Mouse (Mus musculus): ENCODE data around the gene Gng10. TPM values are rescaled to one million over a fixed set of nuclear protein-coding genes. Genes with fewer than 3 reads are reported as not detected.

The Gng10 gene
- polyA plus RNA-seq, 1 experiment from 2014 or later, result 121 TPM

- no peak overlapping the region for H3K4me2 ChIP-seq (replicated peaks)
- no peak overlapping the region for H3K27ac ChIP-seq (replicated peaks)
- H3K9me3 ChIP-seq (replicated peaks), result no peaks in the 10 kb centered on the region
- no peak overlapping the region for H3K4me3 ChIP-seq (replicated peaks)
- no peak overlapping the region for H3K9ac ChIP-seq
- H3K27me3 ChIP-seq, result no peaks in the 10 kb centered on the region
- WGBS, result 4% methylated on average over 2 of the region's 2 CpGs
- ATAC-seq (ENCODE audit: insufficient number of reproducible peaks, low FRiP score, low TSS enrichment, low read depth), result no peak
- peaks cover 14% of the 10 kb centered on the region for H3K4me1 ChIP-seq
- H3K36me3 ChIP-seq, result no peaks in the 10 kb centered on the region
Measured at GRCm38 (mm10) chr4:58999686-59000085, 35.2 kb upstream of the Gng10 start.

- Histone ChIP-seq H3K4me3 (replicated peaks) (no peak overlapping the region), H3K4me1 (peaks cover 22% of the 10 kb centered on the region), H3K36me3 (no peaks in the 10 kb centered on the region), H3K27ac (replicated peaks) (no peak overlapping the region), H3K27me3 (no peaks in the 10 kb centered on the region), H3K4me2 (replicated peaks) (no peak overlapping the region), H3K9ac (no peak overlapping the region), H3K9me3 (replicated peaks) (no peaks in the 10 kb centered on the region)
- 0% methylated on average over 2 of the region's 2 CpGs for WGBS
- no peak for ATAC-seq (ENCODE audit: insufficient number of reproducible peaks, low FRiP score, low TSS enrichment, low read depth)
Measured at GRCm38 (mm10) chr4:59000614-59001013, 34.3 kb upstream of the Gng10 start.

- Histone ChIP-seq H3K36me3 (no peaks in the 10 kb centered on the region), H3K4me1 (peaks cover 38% of the 10 kb centered on the region), H3K4me2 (replicated peaks) (peak within 1 kb of the TSS; percentile 59), H3K9me3 (replicated peaks) (no peaks in the 10 kb centered on the region), H3K27ac (replicated peaks) (peak within 1 kb of the TSS; percentile 85), H3K27me3 (no peaks in the 10 kb centered on the region), H3K9ac (peak within 1 kb of the TSS; percentile 91), H3K4me3 (replicated peaks) (peak within 1 kb of the TSS; percentile 80)
- WGBS, result under 1% methylated on average over 89 of the region's 89 CpGs
- ATAC-seq (ENCODE audit: insufficient number of reproducible peaks, low FRiP score, low TSS enrichment, low read depth), result peak; percentile 97
Measured at GRCm38 (mm10) chr4:59002948-59003805, 31.7 kb upstream of the Gng10 start, which contains the start of gene Gm20503. TSS of gene Gm20503 (plus strand) at chr4:59003210.

GRCm38 (mm10) chr4:59003806-59004200 lies 31.1 kb upstream of the Gng10 start:
- Histone ChIP-seq H3K9me3 (replicated peaks) (no peaks in the 10 kb centered on the region), H3K27me3 (no peaks in the 10 kb centered on the region), H3K4me3 (replicated peaks) (peak overlapping the region; percentile 80), H3K4me2 (replicated peaks) (peak overlapping the region; percentile 59), H3K9ac (peak overlapping the region; percentile 91), H3K27ac (replicated peaks) (no peak overlapping the region), H3K36me3 (no peaks in the 10 kb centered on the region), H3K4me1 (peaks cover 43% of the 10 kb centered on the region)
- 27% methylated on average over 7 of the region's 7 CpGs for WGBS
- ATAC-seq (ENCODE audit: insufficient number of reproducible peaks, low FRiP score, low TSS enrichment, low read depth), result no peak

- H3K9me3 ChIP-seq (replicated peaks), result no peaks in the 10 kb centered on the region
- H3K4me3 ChIP-seq (replicated peaks), result no peak overlapping the region
- H3K36me3 ChIP-seq, result no peaks in the 10 kb centered on the region
- no peaks in the 10 kb centered on the region for H3K27me3 ChIP-seq
- H3K4me2 ChIP-seq (replicated peaks), result no peak overlapping the region
- H3K9ac ChIP-seq, result no peak overlapping the region
- ATAC-seq (ENCODE audit: insufficient number of reproducible peaks, low FRiP score, low TSS enrichment, low read depth), result no peak
- H3K27ac ChIP-seq (replicated peaks), result no peak overlapping the region
- WGBS, result 47% methylated on average over 8 of the region's 8 CpGs
- H3K4me1 ChIP-seq, result peaks cover 46% of the 10 kb centered on the region
Measured at GRCm38 (mm10) chr4:59006211-59006610, 28.7 kb upstream of the Gng10 start.

- Histone ChIP-seq H3K4me2 (replicated peaks) (no peak overlapping the region), H3K36me3 (no peaks in the 10 kb centered on the region), H3K9ac (no peak overlapping the region), H3K4me1 (peaks cover 46% of the 10 kb centered on the region), H3K27ac (replicated peaks) (no peak overlapping the region), H3K4me3 (replicated peaks) (no peak overlapping the region), H3K9me3 (replicated peaks) (no peaks in the 10 kb centered on the region), H3K27me3 (no peaks in the 10 kb centered on the region)
- ATAC-seq (ENCODE audit: insufficient number of reproducible peaks, low FRiP score, low TSS enrichment, low read depth), result no peak
- 54% methylated on average over 6 of the region's 6 CpGs for WGBS
Measured at GRCm38 (mm10) chr4:59007016-59007415, 27.9 kb upstream of the Gng10 start.

- Histone ChIP-seq H3K4me3 (replicated peaks) (no peak overlapping the region), H3K9ac (no peak overlapping the region), H3K9me3 (replicated peaks) (no peaks in the 10 kb centered on the region), H3K36me3 (no peaks in the 10 kb centered on the region), H3K27ac (replicated peaks) (no peak overlapping the region), H3K4me2 (replicated peaks) (no peak overlapping the region), H3K4me1 (peaks cover 41% of the 10 kb centered on the region), H3K27me3 (no peaks in the 10 kb centered on the region)
- no peak for ATAC-seq (ENCODE audit: insufficient number of reproducible peaks, low FRiP score, low TSS enrichment, low read depth)
- 60% methylated on average over 5 of the region's 5 CpGs for WGBS
Measured at GRCm38 (mm10) chr4:59007974-59008373, 26.9 kb upstream of the Gng10 start.

- H3K4me1 ChIP-seq, result peaks cover 37% of the 10 kb centered on the region
- H3K9me3 ChIP-seq (replicated peaks), result no peaks in the 10 kb centered on the region
- no peak for ATAC-seq (ENCODE audit: insufficient number of reproducible peaks, low FRiP score, low TSS enrichment, low read depth)
- 79% methylated on average over 7 of the region's 7 CpGs for WGBS
- H3K4me3 ChIP-seq (replicated peaks), result no peak overlapping the region
- H3K27me3 ChIP-seq, result no peaks in the 10 kb centered on the region
- H3K9ac ChIP-seq, result no peak overlapping the region
- H3K27ac ChIP-seq (replicated peaks), result no peak overlapping the region
- no peak overlapping the region for H3K4me2 ChIP-seq (replicated peaks)
- H3K36me3 ChIP-seq, result no peaks in the 10 kb centered on the region
Measured at GRCm38 (mm10) chr4:59009186-59009585, 25.7 kb upstream of the Gng10 start.

- Histone ChIP-seq H3K4me2 (replicated peaks) (no peak overlapping the region), H3K4me3 (replicated peaks) (no peak overlapping the region), H3K27me3 (no peaks in the 10 kb centered on the region), H3K36me3 (no peaks in the 10 kb centered on the region), H3K4me1 (peaks cover 32% of the 10 kb centered on the region), H3K27ac (replicated peaks) (no peak overlapping the region), H3K9me3 (replicated peaks) (no peaks in the 10 kb centered on the region), H3K9ac (no peak overlapping the region)
- no peak for ATAC-seq (ENCODE audit: insufficient number of reproducible peaks, low FRiP score, low TSS enrichment, low read depth)
- 70% methylated on average over 4 of the region's 4 CpGs for whole genome bisulfite sequencing
Measured at GRCm38 (mm10) chr4:59009696-59010095, 25.2 kb upstream of the Gng10 start.

GRCm38 (mm10) chr4:59011446-59011845 lies 23.4 kb upstream of the Gng10 start:
- no peak overlapping the region for H3K4me2 ChIP-seq (replicated peaks)
- ATAC-seq (ENCODE audit: insufficient number of reproducible peaks, low FRiP score, low TSS enrichment, low read depth), result no peak
- no peak overlapping the region for H3K27ac ChIP-seq (replicated peaks)
- H3K9ac ChIP-seq, result no peak overlapping the region
- WGBS, result 74% methylated on average over 3 of the region's 3 CpGs
- no peaks in the 10 kb centered on the region for H3K27me3 ChIP-seq
- H3K36me3 ChIP-seq, result no peaks in the 10 kb centered on the region
- no peak overlapping the region for H3K4me3 ChIP-seq (replicated peaks)
- H3K4me1 ChIP-seq, result 0 out of 2 replicates have a peak, but pooled peaks cover 18% of the 10 kb centered on the region
- no peaks in the 10 kb centered on the region for H3K9me3 ChIP-seq (replicated peaks)

- Histone ChIP-seq H3K4me1 (no peaks in the 10 kb centered on the region), H3K27ac (replicated peaks) (no peak overlapping the region), H3K9ac (no peak overlapping the region), H3K4me2 (replicated peaks) (no peak overlapping the region), H3K9me3 (replicated peaks) (no peaks in the 10 kb centered on the region), H3K4me3 (replicated peaks) (no peak overlapping the region), H3K36me3 (peaks cover 18% of the 10 kb centered on the region), H3K27me3 (no peaks in the 10 kb centered on the region)
- no peak for ATAC-seq (ENCODE audit: insufficient number of reproducible peaks, low FRiP score, low TSS enrichment, low read depth)
- 72% methylated on average over 3 of the region's 3 CpGs for WGBS
Measured at GRCm38 (mm10) chr4:59015181-59015580, 19.7 kb upstream of the Gng10 start.

GRCm38 (mm10) chr4:59016922-59017321 lies 18.0 kb upstream of the Gng10 start:
- Histone ChIP-seq H3K27ac (replicated peaks) (no peak overlapping the region), H3K27me3 (no peaks in the 10 kb centered on the region), H3K4me2 (replicated peaks) (no peak overlapping the region), H3K4me3 (replicated peaks) (no peak overlapping the region), H3K9me3 (replicated peaks) (no peaks in the 10 kb centered on the region), H3K9ac (no peak overlapping the region), H3K4me1 (no peaks in the 10 kb centered on the region), H3K36me3 (peaks cover 25% of the 10 kb centered on the region)
- no peak for ATAC-seq (ENCODE audit: insufficient number of reproducible peaks, low FRiP score, low TSS enrichment, low read depth)
- WGBS, result 85% methylated on average over 2 of the region's 2 CpGs
